ENCODE assay signal across 28 mouse cellular contexts in the genomic region with DNA sequence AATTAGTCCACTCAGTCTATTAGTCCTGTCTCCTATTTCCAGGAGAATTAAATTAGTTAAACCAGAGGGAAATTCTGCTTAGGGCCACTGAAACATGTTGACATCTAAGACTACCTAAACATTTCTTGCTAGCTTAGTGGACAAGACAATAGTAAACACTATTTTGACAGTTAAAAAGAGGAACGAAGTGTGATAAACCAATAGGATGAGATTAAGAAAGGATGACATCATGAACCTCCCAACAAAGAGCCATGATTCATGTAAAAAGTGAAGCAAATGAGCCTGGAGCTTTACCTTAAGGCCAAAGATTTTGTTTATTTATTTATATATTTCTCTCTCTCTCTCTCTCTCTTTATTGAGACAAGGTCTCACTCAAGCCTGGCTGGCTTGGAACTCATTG. TPM values are rescaled to one million over a fixed set of nuclear protein-coding genes. Genes with fewer than 3 reads are reported as not detected.
"Had no signal": no experiment of that assay in that cellular context is flagged by ENCODE, and none has a peak within 500 bp of the region (broad histone marks: within the 10 kb centered on the region; RNA-seq: fewer than 3 reads in every experiment).

No protein-coding gene starts in this region.

- H3K27ac ChIP-seq: heart, adult 2 months; heart, embryonic 13.5 days; heart, embryonic 15.5 days; hindbrain, embryonic 13.5 days; hindbrain, embryonic 15.5 days; hindbrain, postnatal 0 days; kidney, postnatal 0 days; limb, embryonic 10.5 days; limb, embryonic 12.5 days; liver, embryonic 13.5 days; liver, embryonic 15.5 days had no signal

- ATAC-seq: hindbrain, postnatal 0 days; intestine, embryonic 16.5 days had no signal

- H3K27me3 ChIP-seq: heart, embryonic 13.5 days; heart, embryonic 15.5 days; hindbrain, embryonic 13.5 days; hindbrain, embryonic 15.5 days; limb, embryonic 12.5 days; liver, embryonic 13.5 days; liver, embryonic 15.5 days had no signal

- H3K9ac ChIP-seq: heart, embryonic 13.5 days; heart, embryonic 15.5 days; hindbrain, embryonic 13.5 days; hindbrain, embryonic 15.5 days; limb, embryonic 12.5 days; liver, embryonic 13.5 days; liver, embryonic 15.5 days had no signal

- DNase-seq: gastrocnemius, postnatal 10 days; gastrocnemius, postnatal 25 days; heart, adult 11 months; heart, adult 2 months; heart, postnatal 14 days; heart, postnatal 36 days; kidney, adult 11 months; kidney, adult 2 months; kidney, adult 9 months; kidney, postnatal 25 days; layer of hippocampus, adult 9-11 months; layer of hippocampus, postnatal 36 days; liver; liver, embryonic 13.5 days had no signal

- H3K9me3 ChIP-seq: heart, embryonic 13.5 days; heart, embryonic 15.5 days; hindbrain, embryonic 13.5 days; hindbrain, embryonic 15.5 days; limb, embryonic 10.5 days; limb, embryonic 12.5 days; liver, embryonic 13.5 days; liver, embryonic 15.5 days had no signal

- H3K4me1 ChIP-seq: heart, embryonic 13.5 days; heart, embryonic 15.5 days; hindbrain, embryonic 13.5 days; hindbrain, embryonic 15.5 days; limb, embryonic 10.5 days; limb, embryonic 12.5 days; liver, embryonic 13.5 days; liver, embryonic 15.5 days had no signal

- H3K4me3 ChIP-seq: heart, adult 2 months; heart, embryonic 13.5 days; heart, embryonic 15.5 days; hindbrain, embryonic 13.5 days; hindbrain, embryonic 15.5 days; limb, embryonic 10.5 days; limb, embryonic 12.5 days; liver, embryonic 13.5 days; liver, embryonic 15.5 days had no signal

- H3K4me2 ChIP-seq: heart, embryonic 11.5 days; heart, embryonic 13.5 days; heart, embryonic 15.5 days; hindbrain, embryonic 13.5 days; hindbrain, embryonic 15.5 days; limb, embryonic 12.5 days; liver, embryonic 11.5 days; liver, embryonic 13.5 days; liver, embryonic 15.5 days had no signal

RNA-seq across cellular contexts. Expression of gene Emilin3, which starts 50.0 kb away (rescaled TPM):
- total RNA-seq: hematopoietic stem cell, adult 5-6 weeks had no signal
- polyA plus RNA-seq: kidney, adult 2 months; large intestine, adult 2 months had no signal
